Mouse (Mus musculus) embryonic stem cell, embryonic (primary cell): ENCODE results near the gene Mical3.

Source experiments
- CTCF ChIA-PET, 4 experiments: fragments of 300-600 bp in 2 of 4; fragments of 350-600 bp in 2 of 4; sonication (Branson Sonifier 250); formaldehyde crosslinking; loops; one replicate each; lab custom pipeline; 2022; ENCODE audit warnings: inconsistent platforms in 2 of 4; lab: Charles Lee
- POLR2A ChIA-PET, 4 experiments: fragments of 300-600 bp in 2 of 4; fragments of 350-600 bp in 2 of 4; sonication (Branson Sonifier 250); formaldehyde crosslinking; loops; one replicate each; lab custom pipeline; 2022; ENCODE audit warnings: antibody characterized with exemption in 4 of 4, inconsistent platforms in 1 of 4; lab: Charles Lee

The Mical3 gene

GRCm38 (mm10) chr6:120894524-120894923 lies 236.3 kb downstream of the Mical3 start:
- ChIA-PET POLR2A (interaction anchor here in 2 of 4 experiments (0.6 to 19.0 kb wide), 13 partner anchors 9 to 75 kb away, joined by 3 to 252 read pairs (median 5); partner anchors contain the start of genes Atp6v1e1 (in 1 of the 2) and Bid (in 1 of the 2)), CTCF (interaction anchor here in 3 of 4 experiments (0.6 to 1.7 kb wide), 5 partner anchors 9 to 236 kb away, joined by 3 to 10 read pairs (median 4); partner anchors contain the start of gene Mical3 (in 1 of the 3))

- CTCF ChIA-PET, result interaction anchor here in 3 of 4 experiments (0.6 to 1.7 kb wide), 5 partner anchors 9 to 236 kb away, joined by 3 to 10 read pairs (median 4); partner anchors contain the start of gene Mical3 (in 1 of the 3)
These were observed 236.7 kb downstream of the Mical3 start for GRCm38 (mm10) chr6:120894089-120894488.

GRCm38 (mm10) chr6:120886696-120887095 lies 244.1 kb downstream of the Mical3 start:
- ChIA-PET POLR2A (interaction anchor here in 2 of 4 experiments (1.2 to 2.7 kb wide), 7 partner anchors 8 to 25 kb away, joined by 3 to 7 read pairs (median 4); no protein-coding TSS in a partner anchor), CTCF (interaction anchor here in 2 of 4 experiments (1.1 to 2.7 kb wide), 3 partner anchors 11 to 17 kb away, joined by 5 to 11 read pairs (median 6); no protein-coding TSS in a partner anchor)

More at GRCm38 (mm10) chr6:120894089-120894488, 236.7 kb downstream of the Mical3 start:
- POLR2A ChIA-PET, result interaction anchor here in 2 of 4 experiments (0.6 to 19.0 kb wide), 12 partner anchors 10 to 75 kb away, joined by 3 to 252 read pairs (median 5); partner anchors contain the start of genes Atp6v1e1 (in 1 of the 2) and Bid (in 1 of the 2)

GRCm38 (mm10) chr6:120884436-120884835 lies 246.4 kb downstream of the Mical3 start:
- CTCF ChIA-PET, result no interaction called here
- POLR2A ChIA-PET, result interaction anchor here in 2 of 4 experiments (0.6 to 1.5 kb wide), 3 partner anchors 19 to 145 kb away, joined by 3 to 9 read pairs (median 6); partner anchors contain the start of gene Bid (in 1 of the 2)
